Mouse (Mus musculus) lung, postnatal 0 days (tissue): Measurements from ENCODE around the gene Atp5g3. TPM values are rescaled to one million over a fixed set of nuclear protein-coding genes. Genes with fewer than 3 reads are reported as not detected.
A peak's percentile ranks its signal among the peaks of the same experiment; 100 is the strongest.

Experiments used
- ATAC-seq: fragments of 200-750 bp; cut with Nextera tagmentation; 2 replicates; pipeline ENCODE4 v1.8.0; 2017; ENCODE audit warnings: moderate library complexity
- DNase-seq: peaks from one replicate; pipeline ENCODE4 v3.0.0-alpha.2; 2016; ENCODE audit warnings: low spot score
- H3K27ac ChIP-seq: fragments of 300-500 bp; sonication (generic); 2 replicates; pipeline ENCODE4 v1.5.1; 2014; ENCODE audit warnings: antibody characterized with exemption, mild to moderate bottlenecking, low read length, mixed read lengths
- H3K27me3 ChIP-seq: fragments of 300-500 bp; sonication (generic); replicated peaks from 2 replicates; pipeline ENCODE4 v1.6.1; 2014; ENCODE audit warnings: low read length, mixed read lengths; ENCODE audit not compliant: insufficient read depth
- H3K36me3 ChIP-seq: fragments of 300-500 bp; sonication (generic); 2 replicates; pipeline ENCODE4 v1.6.1; 2014; ENCODE audit warnings: low read length, mixed read lengths; ENCODE audit not compliant: insufficient read depth
- H3K4me1 ChIP-seq: fragments of 300-500 bp; sonication (generic); 2 replicates; pipeline ENCODE4 v1.6.1; 2014; ENCODE audit warnings: antibody characterized with exemption, low read depth, low read length, mixed read lengths; ENCODE audit not compliant: insufficient read depth
- H3K4me2 ChIP-seq: fragments of 300-500 bp; sonication (generic); replicated peaks from 2 replicates; pipeline ENCODE4 v1.6.1; 2014; ENCODE audit warnings: low read depth, mild to moderate bottlenecking, low read length, moderate library complexity, mixed read lengths
- H3K4me3 ChIP-seq: fragments of 300-500 bp; sonication (generic); 2 replicates; pipeline ENCODE4 v1.5.1; 2014; ENCODE audit warnings: low read depth, low read length
- H3K9ac ChIP-seq: fragments of 300-500 bp; sonication (generic); replicated peaks from 2 replicates; pipeline ENCODE4 v1.6.1; 2014; ENCODE audit warnings: low read depth, mild to moderate bottlenecking
- H3K9me3 ChIP-seq: fragments of 300-500 bp; sonication (generic); 2 replicates; pipeline ENCODE4 v1.6.1; 2016; ENCODE audit warnings: low read length, mixed read lengths
- CTCF ChIP-seq: IDR thresholded peaks from 2 replicates; pipeline ENCODE4 v1.5.1; 2016; ENCODE audit warnings: antibody characterized with exemption, mild to moderate bottlenecking
- EP300 ChIP-seq: IDR thresholded peaks from 2 replicates; pipeline ENCODE4 v1.6.1; 2016; ENCODE audit warnings: antibody characterized with exemption, mild to moderate bottlenecking, control low read depth
- WGBS: fragments of 180-500 bp; shearing (Covaris S2); extraction: QIAGEN DNeasy Blood & Tissue Kit; methylation state at CpG from one replicate; pipeline ENCODE4 v1.1.7; 2014; 5-methylcytosine and 5-hydroxymethylcytosine counted together
- polyA plus RNA-seq: library from polyadenylated mRNA; unstranded; fragments of >200 nt; fragmentation: Nextera tagmentation; extraction: Ambion mirVana; gene quantifications from 2 replicates; pipeline ENCODE4 v1.2.1, GENCODE M21; 2015

Gene Atp5g3
- 760 and 832 TPM in 2 replicates for polyA plus RNA-seq

DNA sequence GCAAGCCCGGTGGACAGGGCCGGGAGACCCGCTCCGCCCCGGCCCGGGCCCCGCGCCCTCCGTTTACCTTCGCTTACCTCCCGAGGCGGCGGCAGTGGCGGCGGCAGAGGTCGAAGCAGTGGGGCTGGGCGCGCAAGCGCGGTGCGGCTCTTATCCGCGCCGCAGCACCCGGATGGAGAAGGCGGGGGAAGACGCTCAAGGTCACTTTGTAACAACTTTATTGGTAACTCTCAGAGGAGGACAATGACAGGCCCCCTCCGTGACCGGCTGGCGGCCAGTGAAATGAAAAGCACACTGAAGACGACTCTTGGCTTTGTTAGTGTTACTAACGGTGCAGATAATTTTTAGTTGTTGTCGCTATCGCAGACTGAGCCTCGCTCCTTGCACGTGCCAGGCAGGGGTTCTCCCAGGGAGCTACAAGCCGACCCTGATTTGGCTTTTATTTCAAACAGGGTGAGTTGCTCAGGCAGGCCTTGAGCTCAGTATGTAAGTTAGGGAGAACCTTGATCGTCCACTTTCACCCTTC lies at the start of gene Atp5g3:
Gene Atp5g3, minus strand, starts transcription at position 152 of the 526 bp plus-strand sequence.
- Histone ChIP-seq H3K4me1 (0 out of 2 replicates have a peak, but pooled peaks cover 4% of the 10 kb centered on the region), H3K9me3 (no peaks in the 10 kb centered on the region), H3K4me2 (peak within 1 kb of the TSS; percentile 83), H3K9ac (peak within 1 kb of the TSS; percentile 98), H3K36me3 (peaks cover 23% of the 10 kb centered on the region; the same call in 1 of the 2 replicates), H3K4me3 (peak within 1 kb of the TSS; percentile 96), H3K27me3 (no peaks in the 10 kb centered on the region), H3K27ac (peak within 1 kb of the TSS; percentile 98)
- ATAC-seq (peak; percentile 98), DNase-seq (peak; percentile 98)
- WGBS, result 1% methylated on average over 37 of the region's 38 CpGs
- TF ChIP-seq CTCF, result peak; percentile 10; the same call in 1 of the 2 replicates
- TF ChIP-seq EP300, result peak; percentile 84

DNA sequence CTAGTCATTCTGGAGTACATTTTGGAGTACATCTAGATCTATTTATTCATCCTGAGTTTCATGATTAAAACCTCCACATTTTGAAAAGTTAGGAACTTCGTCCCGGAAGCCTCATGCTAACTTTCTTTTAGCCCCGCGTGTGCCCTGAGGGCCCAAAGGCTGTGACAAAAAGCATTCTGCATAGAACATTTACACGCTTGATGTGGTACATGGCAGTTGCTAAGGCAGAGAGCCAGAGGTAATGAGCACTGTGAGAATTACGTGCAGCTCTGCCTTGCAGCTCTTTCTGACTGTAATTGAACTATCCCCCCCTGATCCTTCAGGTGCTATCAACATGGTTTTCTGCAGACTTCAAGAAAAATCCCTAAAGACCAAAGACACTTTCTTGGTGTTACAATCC lies 47.2 kb upstream of the Atp5g3 start:
- Histone ChIP-seq H3K9ac (no peak overlapping the region), H3K36me3 (no peaks in the 10 kb centered on the region), H3K4me2 (no peak overlapping the region), H3K9me3 (no peaks in the 10 kb centered on the region), H3K27ac (no peak overlapping the region), H3K27me3 (no peaks in the 10 kb centered on the region), H3K4me3 (no peak overlapping the region), H3K4me1 (no peaks in the 10 kb centered on the region)
- ATAC-seq, result no peak
- TF ChIP-seq CTCF, result no peak
- no peak for TF ChIP-seq EP300
- no peak for DNase-seq
- WGBS, result 92% methylated on average over 6 of the region's 6 CpGs

DNA sequence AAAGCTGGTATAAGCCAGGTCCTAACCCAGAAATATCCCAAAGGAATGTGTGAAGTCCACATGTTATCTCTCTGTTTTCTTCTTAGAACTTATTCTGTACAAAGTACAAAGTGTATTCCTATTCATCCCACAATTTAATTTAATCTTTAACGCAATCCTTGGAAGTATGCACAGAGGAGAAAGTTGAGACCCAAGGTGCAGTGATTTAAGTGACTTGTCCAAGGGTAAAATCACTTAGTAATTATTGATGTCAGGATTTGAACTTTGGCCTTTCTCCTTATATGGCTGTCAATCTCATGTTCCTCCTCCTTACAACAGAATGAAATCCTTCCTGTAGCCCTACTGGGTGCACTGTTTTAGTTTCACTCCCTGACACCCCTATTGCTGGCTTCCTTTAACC lies 42.5 kb upstream of the Atp5g3 start:
- no peak overlapping the region for H3K9ac ChIP-seq
- no peak for ATAC-seq
- H3K36me3 ChIP-seq, result no peaks in the 10 kb centered on the region
- WGBS, result 92% methylated on average over 1 of the region's 1 CpGs
- no peak overlapping the region for H3K4me3 ChIP-seq
- H3K27me3 ChIP-seq, result no peaks in the 10 kb centered on the region
- no peaks in the 10 kb centered on the region for H3K9me3 ChIP-seq
- H3K4me2 ChIP-seq, result no peak overlapping the region
- TF ChIP-seq CTCF (no peak), EP300 (no peak)
- no peaks in the 10 kb centered on the region for H3K4me1 ChIP-seq
- no peak for DNase-seq
- H3K27ac ChIP-seq, result no peak overlapping the region

DNA sequence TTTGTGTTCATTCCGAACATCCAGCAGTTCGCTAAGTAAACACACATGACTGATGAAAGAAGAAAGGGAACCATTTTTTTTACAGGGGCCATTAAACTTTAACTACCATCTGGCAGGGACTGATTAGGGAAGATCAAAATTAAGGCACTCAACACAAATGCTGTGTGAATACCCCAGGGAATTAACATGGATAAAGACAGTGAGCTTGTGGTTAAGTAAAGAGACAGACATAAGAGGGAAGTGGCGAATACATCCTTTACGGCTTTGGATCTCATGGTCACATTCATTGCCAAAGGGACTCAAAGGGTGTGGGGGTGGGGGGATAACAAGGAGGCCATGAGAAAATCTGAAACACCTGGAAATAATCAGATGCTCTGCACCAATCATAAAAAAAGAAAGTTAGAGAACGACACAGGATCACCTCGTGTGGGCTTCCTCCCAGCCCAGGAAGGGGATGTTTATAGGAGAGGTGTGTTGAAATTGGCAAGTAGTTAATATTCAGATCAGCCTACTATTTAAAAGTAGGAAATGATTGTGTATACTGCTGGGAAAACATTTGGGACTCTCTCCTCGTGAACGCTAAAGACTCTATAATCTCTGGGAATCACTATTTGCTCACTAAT lies 41.6 kb upstream of the Atp5g3 start:
- no peak for DNase-seq
- H3K27ac ChIP-seq, result no peak overlapping the region
- H3K4me3 ChIP-seq, result no peak overlapping the region
- H3K4me1 ChIP-seq, result no peaks in the 10 kb centered on the region
- TF ChIP-seq EP300 (no peak), CTCF (no peak)
- no peaks in the 10 kb centered on the region for H3K27me3 ChIP-seq
- H3K36me3 ChIP-seq, result no peaks in the 10 kb centered on the region
- H3K9ac ChIP-seq, result no peak overlapping the region
- no peak for ATAC-seq
- no peak overlapping the region for H3K4me2 ChIP-seq
- 35% methylated on average over 8 of the region's 8 CpGs for WGBS
- no peaks in the 10 kb centered on the region for H3K9me3 ChIP-seq

DNA sequence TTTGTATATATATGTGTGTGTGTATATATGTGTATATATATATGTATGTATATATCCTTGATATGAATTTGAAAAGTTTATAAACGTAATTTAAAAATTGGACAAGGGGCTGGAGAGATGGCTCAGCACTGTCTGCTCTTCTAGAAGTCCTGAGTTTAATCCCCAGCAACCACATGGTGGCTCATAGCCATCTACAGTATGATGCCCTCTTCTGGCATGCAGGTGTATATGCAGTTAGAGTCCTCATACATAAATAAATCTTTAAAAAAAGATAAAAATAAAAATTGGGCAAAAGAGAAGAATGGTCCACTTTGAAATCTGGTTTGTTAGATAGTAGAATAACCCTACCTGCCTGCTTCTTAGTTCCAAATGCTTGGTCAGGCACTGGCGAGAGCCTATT lies 36.2 kb upstream of the Atp5g3 start:
- TF ChIP-seq EP300, result no peak
- TF ChIP-seq CTCF, result peak; percentile 35
- Histone ChIP-seq H3K27me3 (no peaks in the 10 kb centered on the region), H3K9ac (no peak overlapping the region), H3K4me2 (no peak overlapping the region), H3K27ac (no peak overlapping the region), H3K9me3 (no peaks in the 10 kb centered on the region), H3K4me3 (no peak overlapping the region), H3K4me1 (no peaks in the 10 kb centered on the region), H3K36me3 (no peaks in the 10 kb centered on the region)
- DNase-seq (no peak), ATAC-seq (no peak)
- WGBS, result 88% methylated on average over 2 of the region's 2 CpGs

DNA sequence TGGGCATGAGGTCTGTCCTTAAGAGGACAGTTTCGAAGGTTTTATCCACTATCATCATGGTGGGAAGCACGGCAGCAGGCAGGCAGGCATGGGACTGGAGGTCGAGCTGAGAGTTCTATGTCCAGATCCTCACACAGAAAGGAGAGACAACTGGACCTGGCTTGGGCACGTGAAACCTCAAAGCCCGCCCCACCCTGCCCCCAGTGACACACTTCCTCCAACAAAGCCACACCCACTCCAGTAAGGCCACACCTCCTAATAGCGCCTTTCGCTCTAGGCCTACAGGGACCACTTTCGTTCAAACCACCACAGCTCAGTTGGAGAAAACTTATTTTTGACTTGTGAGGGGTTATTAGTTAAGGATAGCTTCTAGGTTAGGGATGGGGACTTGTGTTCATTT lies 32.6 kb upstream of the Atp5g3 start:
- Histone ChIP-seq H3K9me3 (no peaks in the 10 kb centered on the region), H3K36me3 (no peaks in the 10 kb centered on the region), H3K27me3 (no peaks in the 10 kb centered on the region), H3K4me3 (no peak overlapping the region), H3K4me1 (no peaks in the 10 kb centered on the region), H3K9ac (no peak overlapping the region), H3K27ac (no peak overlapping the region), H3K4me2 (no peak overlapping the region)
- TF ChIP-seq CTCF (no peak), EP300 (no peak)
- DNase-seq (no peak), ATAC-seq (no peak)
- WGBS, result 93% methylated on average over 8 of the region's 8 CpGs
